Mouse (Mus musculus) hindbrain, embryonic 16.5 days (tissue): ENCODE data around the gene Ptpn22. TPM values are rescaled to one million over a fixed set of nuclear protein-coding genes. Genes with fewer than 3 reads are reported as not detected.
"Not testable (repeated sequence)": the region's sequence is repeated elsewhere in the genome, so short reads cannot be mapped to it uniquely, and the experiment has no call there.

Experiments used
- ATAC-seq: fragments of 200-750 bp; cut with Nextera tagmentation; 2 replicates; pipeline ENCODE4 v1.8.0; 2017; ENCODE audit warnings: moderate TSS enrichment, moderate library complexity
- H3K27ac ChIP-seq: fragments of 300-500 bp; sonication (generic); 2 replicates; pipeline ENCODE4 v1.5.1; 2014; ENCODE audit warnings: low read depth, mild to moderate bottlenecking, control low read depth, low read length, moderate library complexity
- H3K27me3 ChIP-seq: fragments of 300-500 bp; sonication (generic); replicated peaks from 2 replicates; pipeline ENCODE4 v1.6.1; 2014; ENCODE audit warnings: low read length; ENCODE audit not compliant: control insufficient read depth, insufficient read depth
- H3K36me3 ChIP-seq: fragments of 300-500 bp; sonication (generic); 2 replicates; pipeline ENCODE4 v1.6.1; 2014; ENCODE audit warnings: mild to moderate bottlenecking, low read length, moderate library complexity, mixed read lengths; ENCODE audit not compliant: control insufficient read depth, insufficient read depth
- H3K4me1 ChIP-seq: fragments of 300-500 bp; sonication (generic); 2 replicates; pipeline ENCODE4 v1.6.1; 2014; ENCODE audit warnings: low read depth, low read length; ENCODE audit not compliant: control insufficient read depth, insufficient read depth
- H3K4me2 ChIP-seq: fragments of 300-500 bp; sonication (generic); 2 replicates; pipeline ENCODE4 v1.6.1; 2014; ENCODE audit warnings: mild to moderate bottlenecking, low read length, control low read depth, moderate library complexity
- H3K4me3 ChIP-seq: fragments of 300-500 bp; sonication (generic); 2 replicates; pipeline ENCODE4 v1.5.1; 2014; ENCODE audit warnings: mild to moderate bottlenecking, low read length, control low read depth, moderate library complexity
- H3K9ac ChIP-seq: fragments of 300-500 bp; sonication (generic); 2 replicates; pipeline ENCODE4 v1.6.1; 2014; ENCODE audit warnings: low read depth, mild to moderate bottlenecking, control low read depth, low read length, moderate library complexity
- H3K9me3 ChIP-seq: fragments of 300-500 bp; sonication (generic); 2 replicates; pipeline ENCODE4 v1.6.1; 2014; ENCODE audit warnings: mild to moderate bottlenecking, low read length, moderate library complexity; ENCODE audit not compliant: control insufficient read depth
- WGBS: fragments of 180-500 bp; shearing (Covaris S2); extraction: QIAGEN DNeasy Blood & Tissue Kit; methylation state at CpG from one replicate; pipeline ENCODE4 v1.1.7; 2014; 5-methylcytosine and 5-hydroxymethylcytosine counted together
- polyA plus RNA-seq: library from polyadenylated mRNA; unstranded; fragments of >200 nt; fragmentation: Nextera tagmentation; extraction: Ambion mirVana; gene quantifications from 2 replicates; pipeline ENCODE4 v1.2.1, GENCODE M21; 2015

The Ptpn22 gene
- 0.43 and 0.59 TPM in 2 replicates for polyA plus RNA-seq

DNA sequence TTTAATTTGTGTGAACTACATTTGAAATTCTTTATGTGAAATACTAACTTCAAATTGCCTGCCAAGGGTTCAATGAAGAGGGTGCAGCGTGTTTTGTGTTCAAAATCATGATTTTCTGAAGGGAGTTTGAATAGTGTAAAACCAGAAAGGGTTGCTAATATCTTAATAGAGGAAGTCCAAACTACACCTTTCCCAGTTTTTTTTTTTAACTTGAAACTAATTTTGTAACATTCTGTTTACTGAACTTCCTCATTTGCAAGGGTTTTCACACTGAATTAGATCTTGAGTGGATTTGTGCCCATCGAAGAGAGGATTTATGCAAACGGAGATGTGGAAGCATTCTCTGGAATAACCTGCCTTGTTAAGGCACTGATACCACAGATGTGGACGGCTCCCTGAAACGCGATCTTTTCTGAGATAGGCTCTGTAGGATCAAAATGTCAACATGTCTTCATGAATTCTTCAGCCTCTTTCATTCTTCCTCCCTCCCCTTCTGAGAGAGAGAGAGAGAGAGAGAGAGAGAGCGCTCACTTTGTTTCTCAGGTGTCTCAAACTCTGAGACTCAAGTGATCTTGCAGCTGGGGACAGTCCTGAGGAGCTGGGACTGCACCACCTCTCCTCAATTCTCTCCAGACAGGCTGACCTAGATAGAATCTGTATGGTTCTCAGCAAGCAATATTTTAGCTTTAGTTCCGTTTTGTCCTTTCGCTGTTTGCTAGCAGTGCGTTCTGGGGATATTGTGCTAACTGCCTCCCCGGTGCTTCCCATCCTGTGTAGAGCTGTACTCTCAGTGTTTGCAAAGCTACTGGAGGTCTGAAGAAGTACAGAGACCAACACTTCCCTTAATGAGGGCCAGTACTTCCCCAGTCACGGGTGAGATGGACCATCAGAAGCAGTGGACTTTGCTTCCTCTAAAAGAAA lies at the start of gene Ptpn22:
Gene Ptpn22 (plus strand): TSS at position 915 of the 921 bp plus-strand sequence.
- ATAC-seq, result no peak
- Histone ChIP-seq H3K36me3 (no peaks in the 10 kb centered on the region), H3K27me3 (no peaks in the 10 kb centered on the region), H3K9me3 (no peaks in the 10 kb centered on the region), H3K9ac (no peak within 1 kb of the TSS), H3K4me1 (no peaks in the 10 kb centered on the region), H3K4me2 (no peak within 1 kb of the TSS), H3K4me3 (no peak within 1 kb of the TSS), H3K27ac (no peak within 1 kb of the TSS)
- WGBS, result 74% methylated on average over 12 of the region's 12 CpGs

DNA sequence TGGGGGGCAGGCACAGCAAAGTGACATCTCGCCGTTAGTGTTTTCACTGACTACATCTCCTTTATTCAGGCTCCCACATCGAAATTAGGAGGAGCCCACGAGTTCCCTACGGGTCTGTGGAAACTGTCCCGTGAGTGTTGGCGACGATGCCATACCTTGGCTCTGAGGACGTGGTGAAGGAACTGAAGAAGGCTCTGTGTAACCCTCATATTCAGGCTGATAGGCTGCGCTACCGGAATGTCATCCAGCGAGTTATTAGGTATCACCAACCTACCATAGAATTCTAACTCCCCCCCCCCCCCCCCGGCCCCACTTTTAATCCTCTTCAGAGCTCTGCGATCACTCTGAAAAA lies 49.8 kb upstream of the Ptpn22 start:
- 1% methylated on average over 14 of the region's 14 CpGs for WGBS
- Histone ChIP-seq H3K9ac (peak overlapping the region; percentile 81), H3K27me3 (no peaks in the 10 kb centered on the region), H3K4me2 (peak overlapping the region; percentile 71), H3K27ac (peak overlapping the region; percentile 93), H3K36me3 (0 out of 2 replicates have a peak, but pooled peaks cover 6% of the 10 kb centered on the region), H3K9me3 (no peaks in the 10 kb centered on the region), H3K4me1 (peaks cover 13% of the 10 kb centered on the region), H3K4me3 (peak overlapping the region; percentile 75)
- ATAC-seq, result peak; percentile 69

DNA sequence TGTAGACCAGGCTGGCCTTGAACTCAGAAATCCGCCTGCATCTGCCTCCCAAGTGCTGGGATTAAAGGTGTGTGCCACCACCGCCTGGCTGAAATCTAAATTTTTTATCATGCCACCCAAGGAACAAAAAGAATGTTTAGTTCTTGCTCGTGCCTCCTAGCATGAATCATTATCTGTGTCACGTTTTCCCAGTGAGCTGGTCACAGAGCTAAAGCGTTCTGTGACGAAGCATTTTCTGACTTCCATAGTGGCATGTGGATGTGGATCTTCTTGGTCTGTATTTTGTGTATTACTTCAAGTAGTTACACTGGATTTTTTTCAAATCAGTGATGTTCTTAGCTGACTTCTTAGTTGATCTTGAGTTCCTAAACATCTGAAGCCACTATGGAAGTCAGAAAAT lies 48.6 kb upstream of the Ptpn22 start:
- no peak overlapping the region for H3K4me3 ChIP-seq
- no peak for ATAC-seq
- WGBS, result 87% methylated on average over 6 of the region's 6 CpGs
- H3K27ac ChIP-seq, result no peak overlapping the region
- H3K9ac ChIP-seq, result no peak overlapping the region
- H3K4me2 ChIP-seq, result no peak overlapping the region
- peaks cover 13% of the 10 kb centered on the region for H3K4me1 ChIP-seq
- H3K9me3 ChIP-seq, result no peaks in the 10 kb centered on the region
- H3K36me3 ChIP-seq, result peaks cover 11% of the 10 kb centered on the region; the same call in 1 of the 2 replicates
- H3K27me3 ChIP-seq, result no peaks in the 10 kb centered on the region

DNA sequence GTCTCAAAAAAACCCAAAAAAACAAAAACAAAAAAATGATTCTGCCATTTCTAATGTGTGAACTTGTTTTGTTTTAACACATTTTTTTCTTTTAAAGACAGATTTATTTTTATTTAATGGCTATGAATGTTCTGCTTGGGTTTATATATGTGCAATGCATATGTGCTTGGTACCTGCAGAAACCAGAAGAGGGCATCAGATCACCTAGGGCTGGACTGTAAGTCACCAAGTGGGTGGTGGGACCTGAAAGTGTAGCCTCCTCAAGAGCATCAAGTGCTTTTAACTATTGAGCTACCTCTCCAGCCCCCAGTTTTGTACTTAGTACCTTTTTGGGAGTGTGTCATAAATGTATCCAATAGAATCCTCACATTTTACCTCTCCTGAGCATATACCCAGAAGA lies 32.0 kb upstream of the Ptpn22 start:
- Histone ChIP-seq H3K9ac (no peak overlapping the region), H3K27me3 (no peaks in the 10 kb centered on the region), H3K4me2 (no peak overlapping the region), H3K36me3 (0 out of 2 replicates have a peak, but pooled peaks cover 4% of the 10 kb centered on the region), H3K4me3 (no peak overlapping the region), H3K9me3 (no peaks in the 10 kb centered on the region), H3K4me1 (no peaks in the 10 kb centered on the region), H3K27ac (no peak overlapping the region)
- no peak for ATAC-seq

DNA sequence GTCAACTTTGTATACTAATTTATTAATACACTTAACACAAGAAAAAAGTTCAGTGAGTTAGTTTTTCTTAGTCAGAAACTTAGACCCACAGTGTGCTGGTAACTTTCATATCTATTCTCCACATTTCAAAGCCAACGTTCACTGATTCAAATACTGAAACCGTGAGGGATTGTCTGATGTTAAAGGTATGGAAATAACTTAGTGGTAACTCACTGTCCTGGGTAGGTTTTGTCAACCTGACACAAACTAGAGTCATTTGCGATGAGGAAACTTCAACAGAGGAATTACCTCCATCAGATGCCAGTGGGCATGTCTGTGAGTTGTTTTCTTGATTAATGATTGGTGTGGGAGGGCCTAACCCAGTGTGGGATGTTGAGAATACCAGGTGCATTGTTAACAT lies 30.6 kb upstream of the Ptpn22 start:
- 90% methylated on average over 3 of the region's 3 CpGs for WGBS
- no peak for ATAC-seq

DNA sequence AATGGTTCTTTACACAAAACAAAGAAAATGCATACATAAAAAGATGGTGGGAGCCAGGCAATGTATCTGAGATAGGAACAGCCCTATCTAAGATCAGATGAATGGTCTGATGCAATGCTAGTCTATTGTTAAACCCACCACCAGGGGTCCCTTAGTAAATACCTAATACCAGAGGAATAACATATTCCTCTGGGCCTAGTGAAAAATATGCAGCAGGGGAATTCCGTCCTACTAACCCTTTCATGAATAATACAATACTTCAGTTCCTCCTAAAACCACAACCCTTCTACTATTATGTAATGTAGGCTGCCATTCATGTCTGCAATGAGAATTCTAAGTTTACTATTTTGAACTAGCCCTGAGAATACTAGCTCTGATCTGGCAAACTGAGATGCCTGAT lies 28.9 kb upstream of the Ptpn22 start:
- not testable (repeated sequence) for H3K27me3 ChIP-seq, H3K9me3 ChIP-seq, H3K27ac ChIP-seq, H3K4me2 ChIP-seq, H3K4me1 ChIP-seq, H3K36me3 ChIP-seq, H3K4me3 ChIP-seq, ATAC-seq, H3K9ac ChIP-seq
- 42% methylated on average over 1 of the region's 1 CpGs for WGBS

More for the DNA sequence above, 30.6 kb upstream of the Ptpn22 start:
- no peak overlapping the region for H3K4me3 ChIP-seq
- H3K9me3 ChIP-seq, result no peaks in the 10 kb centered on the region
- no peak overlapping the region for H3K9ac ChIP-seq
- H3K27ac ChIP-seq, result no peak overlapping the region
- no peaks in the 10 kb centered on the region for H3K27me3 ChIP-seq
- H3K4me2 ChIP-seq, result no peak overlapping the region
- H3K36me3 ChIP-seq, result no peaks in the 10 kb centered on the region
- no peaks in the 10 kb centered on the region for H3K4me1 ChIP-seq

DNA sequence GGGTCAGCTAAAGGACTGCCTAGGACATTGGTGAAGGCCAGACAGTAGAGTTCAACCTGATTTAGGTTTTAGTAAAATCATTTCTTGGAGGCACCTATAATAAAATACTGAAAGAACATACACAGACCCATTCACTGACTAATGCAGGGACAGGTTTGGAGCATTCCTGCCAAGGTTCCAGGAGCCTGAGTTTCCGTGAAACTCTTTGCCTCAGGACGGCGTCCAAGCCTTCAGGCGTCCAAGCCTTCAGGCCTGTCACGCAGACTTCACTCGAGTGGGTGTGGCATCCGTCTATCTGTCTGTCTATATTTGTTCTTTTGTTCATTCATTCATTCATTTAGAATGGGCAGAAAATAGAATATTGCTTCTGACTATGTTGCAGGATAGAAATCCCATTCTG lies 28.4 kb upstream of the Ptpn22 start:
- no peak for ATAC-seq
- Histone ChIP-seq H3K4me3 (no peak overlapping the region), H3K4me1 (no peaks in the 10 kb centered on the region), H3K36me3 (no peaks in the 10 kb centered on the region), H3K9me3 (no peaks in the 10 kb centered on the region), H3K27me3 (no peaks in the 10 kb centered on the region), H3K4me2 (no peak overlapping the region), H3K27ac (no peak overlapping the region), H3K9ac (no peak overlapping the region)
- 87% methylated on average over 7 of the region's 7 CpGs for WGBS

DNA sequence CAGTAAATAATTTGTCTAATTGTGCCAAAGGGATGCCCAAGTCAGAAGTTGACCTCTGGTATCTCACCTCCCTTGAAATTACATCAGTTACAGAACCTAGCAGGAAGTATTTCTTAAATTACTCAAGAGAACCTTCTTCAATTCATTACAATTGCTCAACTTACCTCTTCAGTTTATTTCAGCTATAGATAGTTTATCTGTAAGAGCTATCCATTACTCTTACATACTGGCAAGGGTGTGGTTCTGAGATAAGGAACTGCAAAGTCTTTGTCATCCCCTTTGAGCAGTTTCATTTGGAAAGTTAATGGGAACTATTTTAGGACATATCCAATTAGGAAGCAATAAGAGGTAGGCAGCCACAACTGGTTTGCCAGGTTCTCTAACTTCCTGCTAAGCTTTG lies 27.2 kb upstream of the Ptpn22 start, which contains the start of gene Bcl2l15:
Gene Bcl2l15 (plus strand): TSS at position 176 of the 400 bp plus-strand sequence.
- Histone ChIP-seq H3K9ac (no peak within 1 kb of the TSS), H3K4me3 (no peak within 1 kb of the TSS), H3K27me3 (no peaks in the 10 kb centered on the region), H3K4me2 (no peak within 1 kb of the TSS), H3K36me3 (no peaks in the 10 kb centered on the region), H3K4me1 (no peaks in the 10 kb centered on the region), H3K27ac (no peak within 1 kb of the TSS), H3K9me3 (no peaks in the 10 kb centered on the region)
- no peak for ATAC-seq

DNA sequence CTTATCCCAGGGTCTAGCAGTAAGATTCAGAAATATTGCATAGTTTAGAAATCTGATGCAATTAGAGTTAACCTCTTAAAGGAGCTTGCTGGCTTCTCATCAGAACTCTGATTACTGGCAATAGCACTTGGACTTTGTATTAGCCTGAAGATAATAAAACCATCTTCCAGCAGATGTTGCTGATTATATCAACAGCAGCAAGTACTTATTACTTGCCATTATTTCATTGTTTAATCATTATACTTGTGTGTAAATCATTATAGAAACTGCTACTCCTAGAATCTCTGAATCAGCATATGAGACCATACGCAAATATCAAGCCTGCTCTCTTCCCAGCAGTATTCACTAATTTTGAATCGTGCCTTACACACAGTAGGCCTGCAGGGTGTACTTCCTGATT lies 25.6 kb upstream of the Ptpn22 start:
- 89% methylated on average over 2 of the region's 2 CpGs for WGBS
- no peaks in the 10 kb centered on the region for H3K36me3 ChIP-seq
- H3K9ac ChIP-seq, result no peak overlapping the region
- H3K4me2 ChIP-seq, result no peak overlapping the region
- no peaks in the 10 kb centered on the region for H3K27me3 ChIP-seq
- no peaks in the 10 kb centered on the region for H3K9me3 ChIP-seq
- H3K27ac ChIP-seq, result no peak overlapping the region
- no peak for ATAC-seq
- H3K4me1 ChIP-seq, result no peaks in the 10 kb centered on the region
- no peak overlapping the region for H3K4me3 ChIP-seq
